Mouse (Mus musculus): ENCODE data around the gene Smagp.

GRCm38 (mm10) chr15:100639972-100640750 is 3.4 kb upstream of the Smagp start:
- no peak for TF ChIP-seq CTCF (conservative IDR thresholded peaks at IDR 0.05; ENCODE audit: low read length)
- no peak for TF ChIP-seq POU5F1 (IDR thresholded peaks at IDR 0.05; ENCODE audit: borderline replicate concordance, low read length)
- TF ChIP-seq NANOG (IDR thresholded peaks at IDR 0.05; ENCODE audit: borderline replicate concordance, low read length): no peak
